12 mouse cellular contexts compared by ENCODE assay signal in the genomic region with DNA sequence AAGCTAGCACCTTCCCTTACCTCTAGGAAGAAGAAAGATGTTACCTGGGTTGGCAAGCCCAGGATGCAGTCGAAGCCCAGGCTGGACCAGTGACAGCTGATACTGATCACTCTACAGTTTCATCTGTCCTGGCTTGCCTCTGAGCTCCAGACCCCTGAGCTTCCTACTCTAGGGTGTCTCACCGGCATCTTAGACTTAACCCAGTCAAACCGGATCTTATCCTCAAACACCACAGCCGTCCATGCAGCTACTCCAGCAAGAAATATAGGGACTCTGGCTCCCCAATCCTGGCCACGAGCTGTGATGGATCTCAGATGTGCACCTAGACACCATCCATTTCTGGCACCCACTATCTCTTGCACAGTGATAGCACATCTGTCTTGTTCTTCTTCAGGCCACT.
DNase-seq lines count a peak whose midpoint lies in the region; ATAC-seq and TF ChIP-seq lines count a peak whose summit lies in the region.
"Had no signal": no experiment of that assay in that cellular context is flagged by ENCODE, and none has a peak within 500 bp of the region (broad histone marks: within the 10 kb centered on the region; RNA-seq: fewer than 3 reads in every experiment).

No protein-coding gene starts in this region.

- no peak for TF ChIP-seq CTCF in spleen, adult 2 months (IDR thresholded peaks at IDR 0.05; ENCODE audit: extremely low read depth, insufficient read depth, insufficient read length, insufficient replicate concordance)

- no peaks in the 10 kb centered on the region for H3K9me3 ChIP-seq in forebrain, embryonic 10.5 days
- no peaks in the 10 kb centered on the region for H3K9me3 ChIP-seq in forebrain, embryonic 12.5 days
- no peaks in the 10 kb centered on the region for H3K9me3 ChIP-seq in kidney, embryonic 14.5 days (ENCODE audit: control insufficient read depth, low read length)
- H3K9me3 ChIP-seq in stomach, embryonic 16.5 days (replicated peaks; ENCODE audit: control insufficient read depth, low read length), result no peaks in the 10 kb centered on the region

- no peaks in the 10 kb centered on the region for H3K27me3 ChIP-seq in forebrain, embryonic 10.5 days (ENCODE audit: poor library complexity, severe bottlenecking)
- no peaks in the 10 kb centered on the region for H3K27me3 ChIP-seq in forebrain, embryonic 12.5 days
- H3K27me3 ChIP-seq in kidney, embryonic 14.5 days (ENCODE audit: control insufficient read depth, insufficient read depth, low read length), result no peaks in the 10 kb centered on the region
- no peaks in the 10 kb centered on the region for H3K27me3 ChIP-seq in spleen, adult 2 months (ENCODE audit: control insufficient read depth, insufficient read depth, low read length)
- no peaks in the 10 kb centered on the region for H3K27me3 ChIP-seq in stomach, embryonic 16.5 days (ENCODE audit: control insufficient read depth, insufficient read depth, low read length)

- WGBS in forebrain, embryonic 10.5 days, result 92% methylated on average over 5 of the region's 5 CpGs
- 90% methylated on average over 5 of the region's 5 CpGs for WGBS in forebrain, embryonic 12.5 days
- WGBS in kidney, embryonic 14.5 days, result 85% methylated on average over 5 of the region's 5 CpGs
- WGBS in spleen, adult 2 months, result 87% methylated on average over 5 of the region's 5 CpGs
- WGBS in stomach, embryonic 16.5 days, result 77% methylated on average over 5 of the region's 5 CpGs

- no peak for DNase-seq in forebrain, embryonic 10.5 days (ENCODE audit: extremely low spot score, low spot score)
- DNase-seq in kidney, postnatal 10 days, result no peak
- no peak for DNase-seq in spleen, adult 2 months (ENCODE audit: low read depth in 1 of 2, low spot score in 2 of 2)
- no peak for DNase-seq in spleen, adult 18-20 months
- no peak for DNase-seq in urinary bladder, adult 2 months (ENCODE audit: low spot score)
- DNase-seq: adrenal gland, adult 2 months; cerebellum, adult 11-12 months; retina, postnatal 1 day had no signal

- ATAC-seq in forebrain, embryonic 12.5 days (ENCODE audit: low FRiP score), result no peak
- ATAC-seq in kidney, embryonic 14.5 days (ENCODE audit: low FRiP score, low TSS enrichment), result no peak
- no peak for ATAC-seq in stomach, embryonic 16.5 days (ENCODE audit: insufficient read depth, low FRiP score)

- no peak overlapping the region for H3K9ac ChIP-seq in forebrain, embryonic 12.5 days
- H3K9ac ChIP-seq in kidney, embryonic 14.5 days (ENCODE audit: low read depth, low read length), result no peak overlapping the region
- no peak overlapping the region for H3K9ac ChIP-seq in stomach, embryonic 16.5 days (ENCODE audit: low read length)
- H3K9ac ChIP-seq: hindbrain, embryonic 14.5 days had no signal

- H3K27ac ChIP-seq in forebrain, embryonic 10.5 days, result peak overlapping the region; percentile 80; the same call in 1 of the 2 replicates
- no peak overlapping the region for H3K27ac ChIP-seq in forebrain, embryonic 12.5 days
- peak overlapping the region; percentile 53; the same call in 1 of the 2 replicates for H3K27ac ChIP-seq in kidney, embryonic 14.5 days (ENCODE audit: low read depth, low read length)
- H3K27ac ChIP-seq in spleen, adult 2 months (ENCODE audit: insufficient read depth, low read length), result peak overlapping the region; percentile 94
- H3K27ac ChIP-seq in stomach, embryonic 16.5 days (ENCODE audit: low read length), result peak overlapping the region; percentile 86

- TF ChIP-seq POLR2A in spleen, adult 2 months (IDR thresholded peaks at IDR 0.05; ENCODE audit: low read depth, low read length), result no peak

- no peak overlapping the region for H3K4me3 ChIP-seq in forebrain, embryonic 10.5 days
- H3K4me3 ChIP-seq in forebrain, embryonic 12.5 days (replicated peaks), result no peak overlapping the region
- H3K4me3 ChIP-seq in kidney, embryonic 14.5 days (ENCODE audit: low read length), result no peak overlapping the region
- H3K4me3 ChIP-seq in spleen, adult 2 months (ENCODE audit: extremely low read depth, insufficient read depth, insufficient read length), result no peak overlapping the region
- H3K4me3 ChIP-seq in stomach, embryonic 16.5 days (replicated peaks; ENCODE audit: low read length), result no peak overlapping the region

- H3K36me3 ChIP-seq in forebrain, embryonic 10.5 days (replicated peaks), result no peaks in the 10 kb centered on the region
- no peaks in the 10 kb centered on the region for H3K36me3 ChIP-seq in forebrain, embryonic 12.5 days (replicated peaks)
- H3K36me3 ChIP-seq in kidney, embryonic 14.5 days (ENCODE audit: control insufficient read depth, insufficient read depth, low read length), result no peaks in the 10 kb centered on the region
- peaks cover 19% of the 10 kb centered on the region for H3K36me3 ChIP-seq in spleen, adult 2 months (ENCODE audit: control insufficient read depth, insufficient read depth, low read length)
- H3K36me3 ChIP-seq in stomach, embryonic 16.5 days (ENCODE audit: control insufficient read depth, insufficient read depth, low read length), result no peaks in the 10 kb centered on the region

- peaks cover 27% of the 10 kb centered on the region for H3K4me1 ChIP-seq in forebrain, embryonic 10.5 days
- peaks cover 23% of the 10 kb centered on the region for H3K4me1 ChIP-seq in forebrain, embryonic 12.5 days
- peaks cover 16% of the 10 kb centered on the region; the same call in 1 of the 2 replicates for H3K4me1 ChIP-seq in kidney, embryonic 14.5 days (ENCODE audit: control insufficient read depth, insufficient read depth, low read length)
- H3K4me1 ChIP-seq in spleen, adult 2 months (ENCODE audit: control insufficient read depth, insufficient read depth, insufficient read length), result peaks cover 35% of the 10 kb centered on the region; the same call in 1 of the 2 replicates
- H3K4me1 ChIP-seq in stomach, embryonic 16.5 days (ENCODE audit: control insufficient read depth, insufficient read depth, low read length), result peaks cover 24% of the 10 kb centered on the region

- no peak overlapping the region for H3K4me2 ChIP-seq in forebrain, embryonic 12.5 days
- H3K4me2 ChIP-seq in kidney, embryonic 14.5 days (replicated peaks; ENCODE audit: low read depth, low read length), result no peak overlapping the region
- no peak overlapping the region for H3K4me2 ChIP-seq in stomach, embryonic 16.5 days (ENCODE audit: low read depth, low read length)
- H3K4me2 ChIP-seq: hindbrain, embryonic 14.5 days had no signal
